Mouse (Mus musculus) embryonic fibroblast, embryonic 13.5 days (primary cell): Measurements from ENCODE around the gene Ago3.

ENCODE experiments used
- CTCF ChIP-seq: IDR thresholded peaks from 2 replicates; pipeline ENCODE4 v1.5.1; 2011; ENCODE audit warnings: mild to moderate bottlenecking, control low read depth, low read length, moderate library complexity, borderline replicate concordance; ENCODE audit not compliant: insufficient read depth
- POLR2A ChIP-seq: IDR thresholded peaks from 2 replicates; pipeline ENCODE4 v1.6.1; 2011; ENCODE audit warnings: low read depth, mild to moderate bottlenecking, control low read depth, low read length, moderate library complexity

DNA sequence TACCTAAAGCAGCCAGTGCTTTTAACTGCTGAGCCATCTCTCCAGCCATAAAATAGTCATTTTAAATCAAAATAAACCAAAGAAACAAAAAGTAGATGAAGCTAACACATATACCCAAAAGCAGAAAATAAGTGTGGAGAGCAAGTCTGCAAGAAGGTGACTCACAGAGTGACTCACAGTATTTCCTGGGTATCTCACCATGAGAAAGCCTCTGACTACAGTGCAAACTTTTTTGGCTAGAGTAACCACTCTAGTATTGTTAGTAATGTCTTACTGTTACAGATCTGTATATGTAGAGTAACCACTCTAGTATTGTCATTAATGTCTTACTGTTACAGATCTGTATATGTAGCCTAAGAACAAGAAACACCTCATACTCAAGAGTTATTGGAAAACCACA, 13.6 kb downstream of the Ago3 start:
- TF ChIP-seq POLR2A (no peak), CTCF (no peak)
